Mouse (Mus musculus): ENCODE data around the gene Aff4. TPM values are rescaled to one million over a fixed set of nuclear protein-coding genes. Genes with fewer than 3 reads are reported as not detected.

The Aff4 gene
- polyA plus RNA-seq, 1 experiment from 2014 or later, result 20.5 TPM

GRCm38 (mm10) chr11:53429182-53429581 is 78.5 kb downstream of the Aff4 start:
- no peaks in the 10 kb centered on the region for H3K27me3 ChIP-seq (ENCODE audit: control insufficient read depth, insufficient read depth, low read length)
- H3K9ac ChIP-seq (ENCODE audit: low read length), result no peak overlapping the region
- no peak for ATAC-seq (ENCODE audit: insufficient read depth, low FRiP score)
- peak overlapping the region; percentile 66; the same call in 1 of the 2 replicates for H3K4me2 ChIP-seq (ENCODE audit: low read depth, low read length)
- H3K36me3 ChIP-seq (ENCODE audit: control insufficient read depth, insufficient read depth, low read length), result 0 out of 2 replicates have a peak, but pooled peaks cover 9% of the 10 kb centered on the region
- no peaks in the 10 kb centered on the region for H3K9me3 ChIP-seq (replicated peaks; ENCODE audit: control insufficient read depth, low read length)
- 0 out of 2 replicates have a peak overlapping the region, but pooled peaks have one; percentile 79 for H3K4me3 ChIP-seq (replicated peaks; ENCODE audit: low read length)
- H3K4me1 ChIP-seq (ENCODE audit: control insufficient read depth, insufficient read depth, low read length), result peaks cover 12% of the 10 kb centered on the region
- no peak overlapping the region for H3K27ac ChIP-seq (ENCODE audit: low read length)

- ATAC-seq (ENCODE audit: insufficient read depth, low FRiP score), result peak; percentile 8; the same call in 1 of the 2 replicates
- no peaks in the 10 kb centered on the region for H3K27me3 ChIP-seq (ENCODE audit: control insufficient read depth, insufficient read depth, low read length)
Observed at GRCm38 (mm10) chr11:53430300-53430669, 79.7 kb downstream of the Aff4 start.

GRCm38 (mm10) chr11:53430670-53431346 is 80.2 kb downstream of the Aff4 start, which contains the start of the genes Uqcrq and Gdf9:
Gene Uqcrq, minus strand, starts transcription at chr11:53430831.
Gene Gdf9, plus strand, starts transcription at chr11:53431023.
- peaks cover 12% of the 10 kb centered on the region for H3K4me1 ChIP-seq (ENCODE audit: control insufficient read depth, insufficient read depth, low read length)
- peak; percentile 97 for ATAC-seq (ENCODE audit: insufficient read depth, low FRiP score)
- WGBS, result under 1% methylated on average over 44 of the region's 44 CpGs

More at GRCm38 (mm10) chr11:53430300-53430669, 79.7 kb downstream of the Aff4 start:
- H3K9me3 ChIP-seq (replicated peaks; ENCODE audit: control insufficient read depth, low read length), result no peaks in the 10 kb centered on the region
- peaks cover 12% of the 10 kb centered on the region for H3K4me1 ChIP-seq (ENCODE audit: control insufficient read depth, insufficient read depth, low read length)
- H3K4me2 ChIP-seq (ENCODE audit: low read depth, low read length), result peak overlapping the region; percentile 66
- H3K27ac ChIP-seq (ENCODE audit: low read length), result peak overlapping the region; percentile 48; the same call in 1 of the 2 replicates
- 0 out of 2 replicates have a peak, but pooled peaks cover 9% of the 10 kb centered on the region for H3K36me3 ChIP-seq (ENCODE audit: control insufficient read depth, insufficient read depth, low read length)
- H3K4me3 ChIP-seq (replicated peaks; ENCODE audit: low read length), result peak overlapping the region; percentile 79
- peak overlapping the region; percentile 91 for H3K9ac ChIP-seq (ENCODE audit: low read length)
- WGBS, result under 1% methylated on average over 34 of the region's 34 CpGs

GRCm38 (mm10) chr11:53431347-53432056 is 80.9 kb downstream of the Aff4 start:
- Histone ChIP-seq H3K4me2 (ENCODE audit: low read depth, low read length) (peak overlapping the region; percentile 49), H3K27ac (ENCODE audit: low read length) (peak overlapping the region; percentile 45), H3K4me1 (ENCODE audit: control insufficient read depth, insufficient read depth, low read length) (peaks cover 12% of the 10 kb centered on the region), H3K27me3 (ENCODE audit: control insufficient read depth, insufficient read depth, low read length) (no peaks in the 10 kb centered on the region), H3K9me3 (replicated peaks; ENCODE audit: control insufficient read depth, low read length) (no peaks in the 10 kb centered on the region), H3K9ac (ENCODE audit: low read length) (peak overlapping the region; percentile 91; the same call in 1 of the 2 replicates), H3K36me3 (ENCODE audit: control insufficient read depth, insufficient read depth, low read length) (0 out of 2 replicates have a peak, but pooled peaks cover 9% of the 10 kb centered on the region), H3K4me3 (replicated peaks; ENCODE audit: low read length) (peak overlapping the region; percentile 79)
- 11% methylated on average over 9 of the region's 9 CpGs for WGBS
- no peak; the same call in 1 of the 2 replicates for ATAC-seq (ENCODE audit: insufficient read depth, low FRiP score)

More at GRCm38 (mm10) chr11:53430670-53431346, 80.2 kb downstream of the Aff4 start, which contains the start of the genes Uqcrq and Gdf9:
- Histone ChIP-seq H3K9ac (ENCODE audit: low read length) (peak within 1 kb of the TSS; percentile 91), H3K27me3 (ENCODE audit: control insufficient read depth, insufficient read depth, low read length) (no peaks in the 10 kb centered on the region), H3K36me3 (ENCODE audit: control insufficient read depth, insufficient read depth, low read length) (0 out of 2 replicates have a peak, but pooled peaks cover 9% of the 10 kb centered on the region), H3K9me3 (replicated peaks; ENCODE audit: control insufficient read depth, low read length) (no peaks in the 10 kb centered on the region), H3K4me3 (replicated peaks; ENCODE audit: low read length) (peak within 1 kb of the TSS; percentile 79), H3K27ac (ENCODE audit: low read length) (peak within 1 kb of the TSS; percentile 48), H3K4me2 (ENCODE audit: low read depth, low read length) (peak within 1 kb of the TSS; percentile 66)

- H3K27ac ChIP-seq (ENCODE audit: low read length), result no peak overlapping the region
- H3K4me3 ChIP-seq (replicated peaks; ENCODE audit: low read length), result no peak overlapping the region
- H3K4me2 ChIP-seq (ENCODE audit: low read depth, low read length), result no peak overlapping the region
- H3K36me3 ChIP-seq (ENCODE audit: control insufficient read depth, insufficient read depth, low read length), result 0 out of 2 replicates have a peak, but pooled peaks cover 8% of the 10 kb centered on the region
- H3K4me1 ChIP-seq (ENCODE audit: control insufficient read depth, insufficient read depth, low read length), result peaks cover 12% of the 10 kb centered on the region
- no peak for ATAC-seq (ENCODE audit: insufficient read depth, low FRiP score)
- WGBS, result 50% methylated on average over 6 of the region's 6 CpGs
- no peak overlapping the region for H3K9ac ChIP-seq (ENCODE audit: low read length)
- H3K27me3 ChIP-seq (ENCODE audit: control insufficient read depth, insufficient read depth, low read length), result no peaks in the 10 kb centered on the region
- no peaks in the 10 kb centered on the region for H3K9me3 ChIP-seq (replicated peaks; ENCODE audit: control insufficient read depth, low read length)
Observed at GRCm38 (mm10) chr11:53433057-53433456, 82.4 kb downstream of the Aff4 start.

- Histone ChIP-seq H3K4me3 (replicated peaks; ENCODE audit: low read length) (no peak overlapping the region), H3K36me3 (ENCODE audit: control insufficient read depth, insufficient read depth, low read length) (no peaks in the 10 kb centered on the region), H3K4me2 (ENCODE audit: low read depth, low read length) (no peak overlapping the region), H3K4me1 (ENCODE audit: control insufficient read depth, insufficient read depth, low read length) (0 out of 2 replicates have a peak, but pooled peaks cover 5% of the 10 kb centered on the region), H3K9me3 (replicated peaks; ENCODE audit: control insufficient read depth, low read length) (no peaks in the 10 kb centered on the region), H3K27me3 (ENCODE audit: control insufficient read depth, insufficient read depth, low read length) (no peaks in the 10 kb centered on the region), H3K27ac (ENCODE audit: low read length) (no peak overlapping the region), H3K9ac (ENCODE audit: low read length) (no peak overlapping the region)
- ATAC-seq (ENCODE audit: insufficient read depth, low FRiP score), result no peak
- WGBS, result 80% methylated on average over 8 of the region's 8 CpGs
Observed at GRCm38 (mm10) chr11:53435504-53435903, 84.9 kb downstream of the Aff4 start.

GRCm38 (mm10) chr11:53436338-53436737 is 85.7 kb downstream of the Aff4 start:
- no peak overlapping the region for H3K27ac ChIP-seq (ENCODE audit: low read length)
- no peaks in the 10 kb centered on the region for H3K36me3 ChIP-seq (ENCODE audit: control insufficient read depth, insufficient read depth, low read length)
- H3K4me1 ChIP-seq (ENCODE audit: control insufficient read depth, insufficient read depth, low read length), result 0 out of 2 replicates have a peak, but pooled peaks cover 4% of the 10 kb centered on the region
- 76% methylated on average over 6 of the region's 6 CpGs for WGBS
- no peak overlapping the region for H3K4me2 ChIP-seq (ENCODE audit: low read depth, low read length)
- no peak overlapping the region for H3K4me3 ChIP-seq (replicated peaks; ENCODE audit: low read length)
- no peaks in the 10 kb centered on the region for H3K27me3 ChIP-seq (ENCODE audit: control insufficient read depth, insufficient read depth, low read length)
- ATAC-seq (ENCODE audit: insufficient read depth, low FRiP score), result no peak
- no peak overlapping the region for H3K9ac ChIP-seq (ENCODE audit: low read length)
- no peaks in the 10 kb centered on the region for H3K9me3 ChIP-seq (replicated peaks; ENCODE audit: control insufficient read depth, low read length)

GRCm38 (mm10) chr11:53441921-53442320 is 91.3 kb downstream of the Aff4 start:
- Histone ChIP-seq H3K9ac (ENCODE audit: low read length) (no peak overlapping the region), H3K4me2 (ENCODE audit: low read depth, low read length) (no peak overlapping the region), H3K4me3 (replicated peaks; ENCODE audit: low read length) (no peak overlapping the region), H3K36me3 (ENCODE audit: control insufficient read depth, insufficient read depth, low read length) (no peaks in the 10 kb centered on the region), H3K27ac (ENCODE audit: low read length) (no peak overlapping the region), H3K27me3 (ENCODE audit: control insufficient read depth, insufficient read depth, low read length) (no peaks in the 10 kb centered on the region), H3K9me3 (replicated peaks; ENCODE audit: control insufficient read depth, low read length) (no peaks in the 10 kb centered on the region), H3K4me1 (ENCODE audit: control insufficient read depth, insufficient read depth, low read length) (no peaks in the 10 kb centered on the region)
- WGBS, result 21% methylated on average over 12 of the region's 12 CpGs
- no peak for ATAC-seq (ENCODE audit: insufficient read depth, low FRiP score)

- Histone ChIP-seq H3K4me3 (replicated peaks; ENCODE audit: low read length) (no peak overlapping the region), H3K4me1 (ENCODE audit: control insufficient read depth, insufficient read depth, low read length) (no peaks in the 10 kb centered on the region), H3K36me3 (ENCODE audit: control insufficient read depth, insufficient read depth, low read length) (no peaks in the 10 kb centered on the region), H3K27ac (ENCODE audit: low read length) (no peak overlapping the region), H3K9me3 (replicated peaks; ENCODE audit: control insufficient read depth, low read length) (no peaks in the 10 kb centered on the region), H3K4me2 (ENCODE audit: low read depth, low read length) (no peak overlapping the region), H3K9ac (ENCODE audit: low read length) (no peak overlapping the region), H3K27me3 (ENCODE audit: control insufficient read depth, insufficient read depth, low read length) (no peaks in the 10 kb centered on the region)
- 35% methylated on average over 6 of the region's 6 CpGs for WGBS
- ATAC-seq (ENCODE audit: insufficient read depth, low FRiP score), result no peak
Observed at GRCm38 (mm10) chr11:53443861-53444260, 93.2 kb downstream of the Aff4 start.

Data from stomach, embryonic 16.5 days (tissue).